ENCODE assay signal across 9 mouse cellular contexts in the genomic region with DNA sequence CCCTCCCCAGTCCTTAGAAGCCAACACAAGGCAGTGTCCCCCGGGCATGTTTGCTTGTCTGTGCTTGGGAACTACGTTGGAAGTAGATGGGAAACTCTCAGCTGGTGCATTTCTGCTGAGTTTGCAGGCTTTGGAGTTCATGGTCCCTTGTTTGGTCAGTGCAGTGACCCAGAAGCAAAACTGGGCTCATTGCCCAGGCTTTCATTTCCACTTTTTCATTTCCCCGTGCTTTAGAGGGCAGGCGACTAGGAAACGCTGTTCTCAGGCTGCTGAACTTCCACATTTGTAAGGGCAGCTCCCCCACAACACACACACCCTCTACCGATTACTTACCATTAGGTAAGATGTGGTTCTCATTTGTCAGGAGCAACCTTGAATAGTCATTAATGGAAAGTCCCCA. TPM values are rescaled to one million over a fixed set of nuclear protein-coding genes. Genes with fewer than 3 reads are reported as not detected.
DNase-seq lines count a peak whose midpoint lies in the region; ATAC-seq lines count a peak whose summit lies in the region.
"Had no signal": no experiment of that assay in that cellular context is flagged by ENCODE, and none has a peak within 500 bp of the region (broad histone marks: within the 10 kb centered on the region; RNA-seq: fewer than 3 reads in every experiment).

No protein-coding gene starts in this region.

- peaks cover 65% of the 10 kb centered on the region for H3K36me3 ChIP-seq in embryonic facial prominence, embryonic 14.5 days (ENCODE audit: control insufficient read depth, insufficient read depth, low read length)
- H3K36me3 ChIP-seq in embryonic facial prominence, embryonic 10.5 days (replicated peaks): peaks cover 100% of the 10 kb centered on the region
- H3K36me3 ChIP-seq in neural tube, embryonic 15.5 days: peaks cover 3% of the 10 kb centered on the region; the same call in 1 of the 2 replicates

- H3K27ac ChIP-seq in embryonic facial prominence, embryonic 14.5 days (replicated peaks; ENCODE audit: low read depth, low read length): no peak overlapping the region
- H3K27ac ChIP-seq in embryonic facial prominence, embryonic 10.5 days (replicated peaks): no peak overlapping the region
- H3K27ac ChIP-seq in neural tube, embryonic 15.5 days (replicated peaks): no peak overlapping the region

- H3K4me3 ChIP-seq in embryonic facial prominence, embryonic 14.5 days (ENCODE audit: low read depth, low read length): no peak overlapping the region
- H3K4me3 ChIP-seq in embryonic facial prominence, embryonic 10.5 days: no peak overlapping the region
- H3K4me3 ChIP-seq in neural tube, embryonic 15.5 days (replicated peaks): no peak overlapping the region

- 81% methylated on average over 6 of the region's 6 CpGs for WGBS in embryonic facial prominence, embryonic 14.5 days
- 92% methylated on average over 6 of the region's 6 CpGs for WGBS in embryonic facial prominence, embryonic 10.5 days
- WGBS in neural tube, embryonic 15.5 days: 75% methylated on average over 6 of the region's 6 CpGs

- H3K4me1 ChIP-seq in embryonic facial prominence, embryonic 14.5 days (ENCODE audit: control insufficient read depth, insufficient read depth, low read length): no peaks in the 10 kb centered on the region
- H3K4me1 ChIP-seq in embryonic facial prominence, embryonic 10.5 days: no peaks in the 10 kb centered on the region
- no peaks in the 10 kb centered on the region for H3K4me1 ChIP-seq in neural tube, embryonic 15.5 days

- no peak for ATAC-seq in embryonic facial prominence, embryonic 14.5 days (ENCODE audit: low read depth)
- no peak for ATAC-seq in neural tube, embryonic 15.5 days (ENCODE audit: low FRiP score)

- H3K9ac ChIP-seq in embryonic facial prominence, embryonic 14.5 days (ENCODE audit: low read depth, low read length): no peak overlapping the region
- no peak overlapping the region for H3K9ac ChIP-seq in neural tube, embryonic 15.5 days (replicated peaks)

- H3K4me2 ChIP-seq in embryonic facial prominence, embryonic 14.5 days (ENCODE audit: low read depth, low read length): no peak overlapping the region
- H3K4me2 ChIP-seq in neural tube, embryonic 15.5 days: no peak overlapping the region

- DNase-seq in embryonic facial prominence, embryonic 14.5 days (ENCODE audit: low spot score): peak; percentile 27
- DNase-seq in embryonic facial prominence, embryonic 10.5 days (ENCODE audit: low spot score): no peak
- DNase-seq in right cerebral cortex, postnatal 10 days (ENCODE audit: low spot score in 2 of 2): peak; percentile 71 to 73
- DNase-seq in right cerebral cortex, postnatal 14 days: no peak
- peak; percentile 88 to 89 for DNase-seq in kidney, adult 8-10 months
- peak; percentile 45 for DNase-seq in ovary, postnatal 14 days (ENCODE audit: low spot score)
- DNase-seq in cerebellum, adult 11-12 months: no peak

- H3K27me3 ChIP-seq in embryonic facial prominence, embryonic 14.5 days (replicated peaks; ENCODE audit: control insufficient read depth, insufficient read depth, low read length): no peaks in the 10 kb centered on the region
- no peaks in the 10 kb centered on the region for H3K27me3 ChIP-seq in embryonic facial prominence, embryonic 10.5 days (replicated peaks; ENCODE audit: low read depth, poor library complexity, severe bottlenecking)
- no peaks in the 10 kb centered on the region for H3K27me3 ChIP-seq in neural tube, embryonic 15.5 days (replicated peaks)

- H3K9me3 ChIP-seq in embryonic facial prominence, embryonic 14.5 days (ENCODE audit: control insufficient read depth, low read length): no peaks in the 10 kb centered on the region
- no peaks in the 10 kb centered on the region for H3K9me3 ChIP-seq in embryonic facial prominence, embryonic 10.5 days
- H3K9me3 ChIP-seq in neural tube, embryonic 15.5 days (replicated peaks): no peaks in the 10 kb centered on the region

RNA-seq across cellular contexts. Expression of gene Nsl1, which starts 10.2 kb away (rescaled TPM):
- polyA plus RNA-seq in embryonic facial prominence, embryonic 14.5 days (2014; fragmentation: Nextera tagmentation; extraction: Ambion mirVana): 8.8 and 9.3 TPM in 2 replicates
- 35.4 and 38.6 TPM in 2 replicates for polyA plus RNA-seq in embryonic facial prominence, embryonic 10.5 days (2016; fragmentation: Nextera tagmentation; extraction: Ambion mirVana)
- polyA plus RNA-seq in neural tube, embryonic 15.5 days (2015; fragmentation: Nextera tagmentation; extraction: Ambion mirVana): 4.6 and 7.6 TPM in 2 replicates

RNA-seq across cellular contexts. Expression of gene Tatdn3, which starts 10.3 kb away (rescaled TPM):
- polyA plus RNA-seq in embryonic facial prominence, embryonic 14.5 days (2014; fragmentation: Nextera tagmentation; extraction: Ambion mirVana): 12.9 and 14.7 TPM in 2 replicates
- polyA plus RNA-seq in embryonic facial prominence, embryonic 10.5 days (2016; fragmentation: Nextera tagmentation; extraction: Ambion mirVana): 10.3 and 12.4 TPM in 2 replicates
- 14.4 and 16.0 TPM in 2 replicates for polyA plus RNA-seq in neural tube, embryonic 15.5 days (2015; fragmentation: Nextera tagmentation; extraction: Ambion mirVana)

RNA-seq across cellular contexts. Expression of gene Batf3, which starts 24.6 kb away (rescaled TPM):
- polyA plus RNA-seq in embryonic facial prominence, embryonic 14.5 days (2014; fragmentation: Nextera tagmentation; extraction: Ambion mirVana): 6.1 and 7.0 TPM in 2 replicates
- 7.1 and 9.8 TPM in 2 replicates for polyA plus RNA-seq in embryonic facial prominence, embryonic 10.5 days (2016; fragmentation: Nextera tagmentation; extraction: Ambion mirVana)
- polyA plus RNA-seq in neural tube, embryonic 15.5 days (2015; fragmentation: Nextera tagmentation; extraction: Ambion mirVana): 3.5 and 3.6 TPM in 2 replicates

RNA-seq across cellular contexts. Expression of gene Spata45, which starts 36.6 kb away (rescaled TPM):
- not detected in 2 replicates for polyA plus RNA-seq in embryonic facial prominence, embryonic 14.5 days (2014; fragmentation: Nextera tagmentation; extraction: Ambion mirVana)
- not detected in 2 replicates for polyA plus RNA-seq in embryonic facial prominence, embryonic 10.5 days (2016; fragmentation: Nextera tagmentation; extraction: Ambion mirVana)
- not detected in 2 replicates for polyA plus RNA-seq in neural tube, embryonic 15.5 days (2015; fragmentation: Nextera tagmentation; extraction: Ambion mirVana)
- polyA plus RNA-seq: limb, embryonic 11.5 days had no signal

RNA-seq across cellular contexts. Expression of gene Flvcr1, which starts 47.0 kb away (rescaled TPM):
- polyA plus RNA-seq in embryonic facial prominence, embryonic 14.5 days (2014; fragmentation: Nextera tagmentation; extraction: Ambion mirVana): 7.3 and 8.2 TPM in 2 replicates
- 6.9 and 7.4 TPM in 2 replicates for polyA plus RNA-seq in embryonic facial prominence, embryonic 10.5 days (2016; fragmentation: Nextera tagmentation; extraction: Ambion mirVana)
- polyA plus RNA-seq in neural tube, embryonic 15.5 days (2015; fragmentation: Nextera tagmentation; extraction: Ambion mirVana): 7.5 and 8.1 TPM in 2 replicates

Comparison
In these comparisons a context has a peak if more than half of its experiments do, and no peak if none do; other contexts are left out.
1. DNase-seq: peak in embryonic facial prominence, embryonic 14.5 days (single experiment), right cerebral cortex, postnatal 10 days (2 of 2), kidney, adult 8-10 months (2 of 2) and ovary, postnatal 14 days (single experiment); none in embryonic facial prominence, embryonic 10.5 days (single experiment), right cerebral cortex, postnatal 14 days (single experiment) and cerebellum, adult 11-12 months (single experiment).